Mouse (Mus musculus) C3H10T1/2 (cell line): Measurements from ENCODE around the gene Smlr1. TPM values are rescaled to one million over a fixed set of nuclear protein-coding genes. Genes with fewer than 3 reads are reported as not detected.

ENCODE experiments used
- polyA plus RNA-seq, 2 experiments: library from polyadenylated mRNA; unstranded; fragments of >200 nt; fragmentation: generic; extraction: Trizol; gene quantifications; one replicate each; pipeline ENCODE4 v1.2.1; 2012; ENCODE audit warnings: missing spikeins in 2 of 2

Gene Smlr1
- not detected for polyA plus RNA-seq

GRCm38 (mm10) chr10:25535891-25536331 lies at the start of gene Smlr1:
Gene Smlr1 (minus strand): TSS chr10:25536267.

Other genes with a start within 250 kb of the Smlr1 start
- 1 to 10 TPM; 2.7 to 9.2 TPM for gene Akap7, start 228.4 kb downstream of the Smlr1 start, polyA plus RNA-seq
- 10 to 100 TPM in 1 of 2 experiments, 1 to 10 TPM in 1; 5.2 to 56.0 TPM for gene Epb41l2, start 176.5 kb downstream of the Smlr1 start, polyA plus RNA-seq